Mouse (Mus musculus): ENCODE data around the gene Lypd5. TPM values are rescaled to one million over a fixed set of nuclear protein-coding genes. Genes with fewer than 3 reads are reported as not detected.

The Lypd5 gene
- total RNA-seq (2014; rRNA removed) (not detected in 2 replicates), polyA plus RNA-seq (2015; fragmentation: Nextera tagmentation; extraction: Ambion mirVana) (0.13 TPM in 1 of 2 replicates, not detected in the other)

- H3K36me3 ChIP-seq (ENCODE audit: insufficient read depth, low read length), result no peaks in the 10 kb centered on the region
- H3K9ac ChIP-seq (replicated peaks; ENCODE audit: low read length), result no peak within 1 kb of the TSS
These were observed at the start of gene Lypd5 for GRCm38 (mm10) chr7:24348896-24349295. Gene Lypd5 (plus strand): TSS chr7:24349196.

GRCm38 (mm10) chr7:24299823-24300481 lies 49.0 kb upstream of the Lypd5 start:
- Histone ChIP-seq H3K9me3 (ENCODE audit: low read length) (no peaks in the 10 kb centered on the region), H3K4me1 (ENCODE audit: insufficient read depth, low read length) (0 out of 2 replicates have a peak, but pooled peaks cover 7% of the 10 kb centered on the region), H3K36me3 (ENCODE audit: insufficient read depth, low read length) (peaks cover 32% of the 10 kb centered on the region), H3K27ac (0 out of 2 replicates have a peak overlapping the region, but pooled peaks have one; percentile 94), H3K4me3 (ENCODE audit: low read length) (peak overlapping the region; percentile 72), H3K9ac (replicated peaks; ENCODE audit: low read length) (peak overlapping the region; percentile 50), H3K4me2 (ENCODE audit: low read depth, low read length) (peak overlapping the region; percentile 83), H3K27me3 (ENCODE audit: insufficient read depth, low read length) (no peaks in the 10 kb centered on the region)
- under 1% methylated on average over 18 of the region's 18 CpGs for WGBS
- DNase-seq (ENCODE audit: low spot score), result peak; percentile 47
- ATAC-seq, result peak; percentile 50
- no peak for TF ChIP-seq CTCF (IDR thresholded peaks at IDR 0.05; ENCODE audit: low read depth)

More at GRCm38 (mm10) chr7:24348896-24349295, at the start of gene Lypd5:
- Histone ChIP-seq H3K27ac (no peak within 1 kb of the TSS), H3K4me3 (ENCODE audit: low read length) (no peak within 1 kb of the TSS), H3K9me3 (ENCODE audit: low read length) (no peaks in the 10 kb centered on the region), H3K27me3 (ENCODE audit: insufficient read depth, low read length) (no peaks in the 10 kb centered on the region), H3K4me1 (ENCODE audit: insufficient read depth, low read length) (no peaks in the 10 kb centered on the region), H3K4me2 (ENCODE audit: low read depth, low read length) (no peak within 1 kb of the TSS)
- no peak for DNase-seq (ENCODE audit: low spot score)
- no peak for ATAC-seq
- no peak for TF ChIP-seq CTCF (IDR thresholded peaks at IDR 0.05; ENCODE audit: low read depth)
- WGBS, result 58% methylated on average over 6 of the region's 6 CpGs

- H3K4me2 ChIP-seq (ENCODE audit: low read depth, low read length), result peak within 1 kb of the TSS; percentile 83
- 2% methylated on average over 13 of the region's 13 CpGs for WGBS
- peak within 1 kb of the TSS; percentile 48; the same call in 1 of the 2 replicates for H3K27ac ChIP-seq
- peaks cover 28% of the 10 kb centered on the region for H3K36me3 ChIP-seq (ENCODE audit: insufficient read depth, low read length)
- peak within 1 kb of the TSS; percentile 72 for H3K4me3 ChIP-seq (ENCODE audit: low read length)
- 0 out of 2 replicates have a peak, but pooled peaks cover 7% of the 10 kb centered on the region for H3K4me1 ChIP-seq (ENCODE audit: insufficient read depth, low read length)
- H3K9me3 ChIP-seq (ENCODE audit: low read length), result no peaks in the 10 kb centered on the region
- no peak for TF ChIP-seq CTCF (IDR thresholded peaks at IDR 0.05; ENCODE audit: low read depth)
- ATAC-seq (peak; percentile 43; the same call in 1 of the 2 replicates), DNase-seq (ENCODE audit: low spot score) (peak; percentile 69)
- H3K27me3 ChIP-seq (ENCODE audit: insufficient read depth, low read length), result no peaks in the 10 kb centered on the region
- peak within 1 kb of the TSS; percentile 50; the same call in 1 of the 2 replicates for H3K9ac ChIP-seq (replicated peaks; ENCODE audit: low read length)
These were observed 48.2 kb upstream of the Lypd5 start, which contains the start of gene Zfp61 for GRCm38 (mm10) chr7:24300771-24301282. Gene Zfp61 (minus strand): TSS chr7:24301232.

DNA sequence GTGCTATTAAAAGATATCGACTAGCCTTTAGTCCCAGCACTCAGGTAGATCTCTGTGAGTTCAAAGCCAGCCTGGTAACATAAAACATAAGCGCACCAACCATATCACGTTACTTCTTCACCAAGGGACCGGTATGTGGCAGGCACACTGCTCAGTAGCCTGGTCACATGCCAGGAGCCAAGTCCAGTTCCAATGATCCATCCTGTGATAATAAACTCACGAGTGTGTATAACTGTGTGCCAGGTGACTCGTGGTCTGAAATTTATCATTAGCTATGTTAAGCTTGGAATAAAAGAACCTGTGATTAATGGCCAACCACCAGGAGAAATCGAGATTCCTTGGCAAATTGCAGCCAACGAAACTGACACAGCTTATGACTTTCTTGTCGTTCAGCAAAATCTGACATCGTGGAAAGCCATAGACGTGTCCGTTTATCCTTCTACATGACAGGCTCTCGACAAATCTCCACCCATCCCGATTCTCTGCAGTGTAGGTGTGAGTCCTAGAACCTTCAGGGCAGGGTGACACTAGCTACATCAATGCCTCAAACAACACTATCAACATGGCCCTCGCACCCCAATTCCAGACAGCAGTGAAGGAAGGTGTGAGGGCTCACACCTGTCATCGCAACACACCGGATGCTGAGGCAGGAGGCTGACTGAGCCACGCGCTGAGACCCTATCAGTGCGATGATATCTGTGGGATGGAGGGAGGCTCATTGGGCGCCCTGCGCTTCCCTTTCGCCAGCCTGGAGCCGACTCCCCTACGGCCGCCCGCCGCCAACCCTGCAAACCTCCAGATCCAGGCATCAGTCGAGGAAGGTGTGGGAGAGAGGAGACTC lies 33.0 kb upstream of the Lypd5 start:
- Histone ChIP-seq H3K4me1 (ENCODE audit: insufficient read depth, low read length) (peaks cover 5% of the 10 kb centered on the region; the same call in 1 of the 2 replicates), H3K9ac (replicated peaks; ENCODE audit: low read length) (peak overlapping the region; percentile 65), H3K4me2 (ENCODE audit: low read depth, low read length) (peak overlapping the region; percentile 78), H3K4me3 (ENCODE audit: low read length) (peak overlapping the region; percentile 48), H3K36me3 (ENCODE audit: insufficient read depth, low read length) (peaks cover 12% of the 10 kb centered on the region), H3K9me3 (ENCODE audit: low read length) (no peaks in the 10 kb centered on the region), H3K27me3 (ENCODE audit: insufficient read depth, low read length) (no peaks in the 10 kb centered on the region), H3K27ac (peak overlapping the region; percentile 78)
- TF ChIP-seq CTCF (IDR thresholded peaks at IDR 0.05; ENCODE audit: low read depth), result no peak
- 25% methylated on average over 29 of the region's 29 CpGs for WGBS
- ATAC-seq (no peak), DNase-seq (ENCODE audit: low spot score) (no peak)

DNA sequence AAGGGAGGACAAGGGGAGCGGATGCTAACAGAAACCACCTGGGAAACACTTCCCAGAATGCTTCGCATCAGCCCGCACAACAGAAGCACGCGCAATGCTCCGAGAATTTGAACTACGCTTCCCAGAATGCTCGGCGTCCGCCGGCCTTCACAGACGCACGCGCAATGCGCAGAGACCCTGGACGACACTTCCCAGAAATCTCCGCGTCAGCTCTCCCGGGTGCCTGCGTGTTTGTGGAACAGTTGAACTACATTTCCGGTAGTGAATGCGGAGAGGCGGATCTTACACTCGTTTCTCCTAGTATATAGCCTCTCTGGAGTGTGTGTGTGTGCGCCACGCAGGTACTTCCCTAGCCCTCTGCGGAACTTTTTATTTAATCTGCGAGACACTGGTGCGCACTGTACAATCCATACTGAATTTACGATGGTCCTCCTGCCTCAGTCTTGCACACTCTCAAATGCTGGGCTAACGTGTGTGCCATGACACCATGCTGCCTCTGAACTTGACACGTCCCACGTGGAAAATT lies 32.4 kb upstream of the Lypd5 start, which contains the start of gene Zfp94:
Gene Zfp94 (minus strand): TSS at position 100 of the 526 bp plus-strand sequence.
- Histone ChIP-seq H3K36me3 (ENCODE audit: insufficient read depth, low read length) (peaks cover 7% of the 10 kb centered on the region), H3K9ac (replicated peaks; ENCODE audit: low read length) (peak within 1 kb of the TSS; percentile 65), H3K27ac (peak within 1 kb of the TSS; percentile 78), H3K27me3 (ENCODE audit: insufficient read depth, low read length) (no peaks in the 10 kb centered on the region), H3K4me3 (ENCODE audit: low read length) (peak within 1 kb of the TSS; percentile 48), H3K4me1 (ENCODE audit: insufficient read depth, low read length) (peaks cover 5% of the 10 kb centered on the region; the same call in 1 of the 2 replicates), H3K4me2 (ENCODE audit: low read depth, low read length) (peak within 1 kb of the TSS; percentile 78), H3K9me3 (ENCODE audit: low read length) (no peaks in the 10 kb centered on the region)
- DNase-seq (ENCODE audit: low spot score) (peak; percentile 98), ATAC-seq (peak; percentile 97)
- WGBS, result under 1% methylated on average over 33 of the region's 33 CpGs
- TF ChIP-seq CTCF (IDR thresholded peaks at IDR 0.05; ENCODE audit: low read depth), result no peak

GRCm38 (mm10) chr7:24318942-24319341 lies 30.1 kb upstream of the Lypd5 start:
- peaks cover 5% of the 10 kb centered on the region; the same call in 1 of the 2 replicates for H3K4me1 ChIP-seq (ENCODE audit: insufficient read depth, low read length)
- no peaks in the 10 kb centered on the region for H3K9me3 ChIP-seq (ENCODE audit: low read length)
- 78% methylated on average over 6 of the region's 6 CpGs for WGBS
- TF ChIP-seq CTCF (IDR thresholded peaks at IDR 0.05; ENCODE audit: low read depth), result no peak
- ATAC-seq (no peak), DNase-seq (ENCODE audit: low spot score) (no peak)
- H3K4me2 ChIP-seq (ENCODE audit: low read depth, low read length), result no peak overlapping the region
- no peak overlapping the region for H3K4me3 ChIP-seq (ENCODE audit: low read length)
- no peak overlapping the region for H3K27ac ChIP-seq
- H3K9ac ChIP-seq (replicated peaks; ENCODE audit: low read length), result no peak overlapping the region
- no peaks in the 10 kb centered on the region for H3K36me3 ChIP-seq (ENCODE audit: insufficient read depth, low read length)
- H3K27me3 ChIP-seq (ENCODE audit: insufficient read depth, low read length), result no peaks in the 10 kb centered on the region

Measured in hindbrain, postnatal 0 days (tissue).